Mouse (Mus musculus) frontal cortex, postnatal 36 days (tissue): ENCODE data around the gene Pgm2.

Experiments used
- DNase-seq, 2 experiments: peaks; one replicate each; pipeline ENCODE4 v3.0.0; 2022; ENCODE audit warnings: low spot score in 2 of 2

The Pgm2 gene

DNA sequence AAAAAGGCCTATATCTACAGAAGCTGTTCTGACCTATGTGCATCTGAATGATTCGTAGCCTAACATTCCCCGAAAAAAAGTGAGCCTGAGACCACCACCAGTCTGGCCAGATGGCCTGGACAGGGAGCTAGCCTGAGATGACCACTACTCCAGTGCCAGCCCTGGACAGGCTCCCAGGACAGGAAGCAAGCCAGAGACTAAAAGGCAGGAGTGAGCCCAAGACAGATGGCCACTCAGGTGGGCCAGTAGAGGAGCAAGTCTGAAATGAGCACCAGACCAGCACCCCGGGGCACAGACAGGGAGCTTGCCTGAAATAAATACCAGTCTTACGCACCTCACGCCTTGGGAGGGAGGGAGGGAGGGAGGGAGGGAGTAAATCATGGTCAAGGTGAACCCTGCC lies 51.6 kb downstream of the Pgm2 start:
- no peak for DNase-seq

DNA sequence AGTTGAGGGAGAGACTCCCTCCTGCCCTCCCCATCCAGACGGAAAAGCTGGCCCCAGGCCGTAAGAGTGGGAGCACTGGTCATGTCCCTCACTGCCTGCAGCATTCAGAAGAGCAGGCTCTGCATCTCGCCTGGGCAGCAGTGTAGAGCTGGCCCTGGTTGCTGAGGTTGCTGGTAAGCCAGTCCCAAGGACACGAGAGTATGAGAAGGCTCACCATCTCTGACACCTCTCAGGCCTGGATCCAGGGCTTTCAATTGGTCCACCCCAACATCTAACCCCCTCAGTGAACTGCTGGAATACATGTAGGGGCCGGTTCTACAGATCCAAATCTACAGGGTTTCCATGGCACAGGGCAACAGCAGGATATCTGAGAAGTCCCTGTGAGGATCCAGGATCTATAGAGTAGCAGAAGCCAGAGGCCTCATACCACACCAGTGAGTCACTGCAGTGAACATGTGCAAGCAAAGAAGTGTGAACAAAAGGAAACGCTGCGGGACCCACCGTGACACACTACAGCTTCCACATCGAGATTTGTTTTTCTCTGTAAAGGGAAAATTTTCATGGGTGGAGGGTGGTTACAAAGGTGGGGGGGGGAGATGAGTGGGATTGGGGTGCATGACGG lies 53.7 kb downstream of the Pgm2 start:
- no peak for DNase-seq

DNA sequence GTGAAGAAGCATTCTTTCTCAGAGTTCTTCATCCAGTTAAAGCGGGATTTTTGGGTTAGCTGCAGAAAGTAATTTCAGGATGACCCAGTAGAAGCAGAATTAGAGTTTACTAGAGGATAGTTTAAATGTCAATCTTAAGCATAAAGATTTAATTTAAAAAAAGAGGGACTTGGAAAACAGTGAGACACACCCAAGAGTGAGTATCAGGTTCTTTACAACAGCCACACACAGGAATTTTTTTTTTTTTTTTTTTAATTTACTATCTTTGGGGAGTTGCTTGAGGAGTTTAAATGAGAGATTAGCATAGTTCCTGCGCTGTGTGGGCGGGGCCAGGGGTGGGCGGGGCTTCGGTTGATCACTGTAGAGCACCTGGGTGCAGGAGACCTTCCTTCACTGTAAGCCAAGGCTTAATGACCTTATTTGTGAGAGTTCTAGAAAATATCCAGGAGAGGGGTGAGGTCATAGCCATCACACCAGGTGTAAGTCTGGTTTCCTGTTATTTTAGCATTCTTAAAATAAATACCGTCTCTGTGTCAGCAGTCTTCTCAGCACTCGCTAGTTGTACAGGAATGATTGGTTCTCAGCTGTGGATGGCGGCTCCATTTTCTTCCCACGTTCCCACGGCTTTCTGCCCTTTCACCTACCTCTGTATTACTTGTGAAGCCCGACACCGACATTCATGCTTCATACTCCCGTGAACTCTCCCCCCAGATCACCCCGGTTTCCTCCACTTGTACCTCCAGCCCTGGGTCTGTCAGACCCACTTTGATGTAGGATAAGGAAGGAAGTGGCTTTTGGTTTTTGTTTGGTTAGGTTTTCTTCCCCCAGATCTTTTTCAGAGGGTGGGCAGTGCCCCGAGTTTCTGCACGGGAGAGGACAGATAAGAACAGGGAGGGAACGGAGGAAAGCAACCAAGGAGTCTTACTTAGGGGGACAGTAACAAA lies 56.7 kb downstream of the Pgm2 start:
- DNase-seq = no peak

DNA sequence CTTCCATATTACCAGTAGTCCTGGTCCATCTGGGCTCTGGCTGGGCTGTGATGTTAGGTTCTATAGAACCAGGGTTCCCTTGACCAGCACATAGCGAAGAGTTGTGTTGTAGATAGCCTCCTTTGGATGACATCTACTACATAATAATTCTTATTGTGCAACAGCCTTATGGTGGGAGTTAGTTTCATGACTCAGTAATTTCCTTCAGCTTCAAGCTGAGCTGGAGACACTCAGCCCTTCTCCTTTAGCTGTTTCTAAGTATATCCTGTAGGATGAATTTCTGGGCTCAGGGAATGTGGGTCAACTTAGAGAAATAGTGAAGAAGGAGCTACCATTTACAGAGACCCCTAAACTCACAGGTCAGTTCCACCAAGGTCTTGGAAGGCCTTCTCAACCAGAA lies 60.6 kb downstream of the Pgm2 start:
- DNase-seq = peak; percentile 12 to 14

GRCm38 (mm10) chr5:64155861-64156550 lies 63.3 kb downstream of the Pgm2 start, which contains the start of gene Tbc1d1:
Gene Tbc1d1, plus strand, starts transcription at chr5:64156305.
- DNase-seq = peak; percentile 17 to 23

- no peak for DNase-seq
Observed at GRCm38 (mm10) chr5:64156579-64156978, 63.8 kb downstream of the Pgm2 start.

DNA sequence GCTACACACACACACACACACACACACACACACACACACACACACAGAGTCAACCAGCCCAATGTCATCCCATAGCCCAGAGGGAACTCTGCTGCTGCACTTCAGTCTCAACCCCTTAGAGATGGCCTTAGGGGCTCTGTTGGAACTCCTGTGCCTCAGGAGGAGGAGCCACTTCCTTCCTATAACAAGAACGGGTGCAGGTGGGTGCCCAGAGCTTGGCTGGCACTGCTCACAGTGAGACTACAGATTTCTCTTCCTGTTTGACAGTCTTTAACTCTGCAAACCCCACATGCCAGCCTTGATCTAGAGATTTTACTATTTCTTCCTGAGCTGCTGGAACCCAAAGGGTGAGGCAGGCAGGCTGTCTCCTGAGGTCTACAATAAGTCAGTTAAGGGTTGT lies 65.2 kb downstream of the Pgm2 start:
- no peak for DNase-seq

DNA sequence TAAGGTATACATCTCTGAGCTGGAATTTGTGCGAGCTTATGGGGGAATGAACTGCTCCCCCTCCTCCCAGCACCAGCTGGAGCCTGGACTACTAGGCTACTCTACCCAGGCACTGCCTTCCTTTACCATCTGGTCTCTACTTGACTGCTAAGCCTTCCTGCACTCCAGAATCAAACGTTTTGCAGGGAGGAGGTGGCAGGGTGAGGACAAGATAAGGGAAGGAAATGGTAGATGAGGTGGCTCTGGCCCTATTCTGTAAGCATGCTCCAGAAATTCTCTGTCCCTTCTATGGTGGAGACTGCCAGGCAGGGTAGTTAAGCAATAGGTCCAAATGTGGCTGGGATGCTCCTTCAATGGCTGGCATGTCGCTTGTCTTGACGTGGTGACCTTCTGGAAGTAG lies 65.8 kb downstream of the Pgm2 start:
- DNase-seq = no peak

GRCm38 (mm10) chr5:64159065-64159780 lies 66.5 kb downstream of the Pgm2 start:
- peak; percentile 54 to 68 for DNase-seq

- peak; percentile 71 to 72 for DNase-seq
Observed at GRCm38 (mm10) chr5:64159781-64160704, 67.3 kb downstream of the Pgm2 start.

GRCm38 (mm10) chr5:64160705-64161391 lies 68.1 kb downstream of the Pgm2 start:
- peak in 1 of 2 experiments; percentile 13 for DNase-seq

GRCm38 (mm10) chr5:64161917-64162316 lies 69.2 kb downstream of the Pgm2 start:
- DNase-seq = no peak

DNA sequence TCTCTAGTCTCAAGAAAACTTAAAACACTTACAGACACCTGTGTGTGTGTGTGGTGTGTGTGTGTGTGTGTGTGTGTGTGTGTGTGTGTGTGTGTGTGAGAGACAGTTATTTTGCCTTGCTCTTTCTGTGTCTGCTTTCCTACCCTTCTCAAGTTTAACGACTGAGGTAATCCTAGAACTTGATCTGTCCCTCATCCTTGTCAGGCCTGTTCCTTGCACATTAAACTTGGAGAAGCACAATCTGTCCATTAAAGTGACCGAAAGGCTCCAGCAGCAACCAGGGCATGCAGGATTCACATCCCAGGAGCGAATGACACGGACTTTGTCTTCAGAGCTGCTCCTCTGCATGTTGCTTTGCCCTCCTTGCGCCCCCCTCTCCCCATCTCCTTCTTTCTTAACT lies 69.8 kb downstream of the Pgm2 start:
- DNase-seq = no peak

DNA sequence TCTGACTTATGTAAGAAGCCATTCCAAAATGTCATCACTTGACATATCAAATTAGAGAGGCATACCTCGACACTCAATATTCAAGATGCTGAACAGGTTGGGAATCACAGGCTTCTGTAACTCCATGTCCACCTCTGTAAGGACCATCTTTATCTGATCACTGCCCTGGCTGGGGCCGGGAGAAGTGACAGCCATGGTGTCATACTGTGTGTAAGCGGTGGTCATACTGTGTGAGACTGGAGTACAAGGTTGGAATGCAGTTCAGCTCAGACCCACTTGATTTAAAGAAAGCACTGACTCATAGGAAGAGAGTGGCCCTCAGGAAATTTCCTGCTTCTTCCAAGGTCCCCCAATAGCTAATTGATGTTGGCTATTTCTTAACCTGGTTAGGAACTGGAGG lies 71.7 kb downstream of the Pgm2 start:
- no peak for DNase-seq

GRCm38 (mm10) chr5:64165826-64166225 lies 73.1 kb downstream of the Pgm2 start:
- DNase-seq = peak in 1 of 2 experiments; percentile 26

DNA sequence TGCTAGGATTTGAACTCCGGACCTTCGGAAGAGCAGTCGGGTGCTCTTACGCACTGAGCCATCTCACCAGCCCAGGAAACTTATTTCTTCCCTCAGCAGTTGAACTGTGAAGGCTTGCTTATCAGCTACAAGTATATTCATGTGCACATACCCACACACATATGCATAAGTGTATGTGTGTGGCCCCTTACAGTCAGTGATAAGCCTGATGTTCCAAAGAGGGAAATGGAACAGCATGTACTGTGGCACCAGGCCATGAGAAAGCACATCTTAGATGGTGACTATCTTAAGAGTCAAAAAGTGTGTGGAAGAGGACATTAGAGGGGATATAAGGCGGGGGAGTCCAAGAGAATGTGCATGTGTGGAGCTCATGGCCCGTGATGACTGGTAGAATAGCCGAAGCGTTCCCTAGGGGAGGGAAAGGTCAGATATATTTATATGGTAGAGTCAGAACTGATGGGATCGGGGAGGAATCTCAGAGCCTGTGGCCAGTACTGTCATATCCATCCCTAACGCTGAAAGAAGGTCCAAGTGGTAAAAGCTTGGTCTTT lies 76.3 kb downstream of the Pgm2 start:
- DNase-seq = no peak

DNA sequence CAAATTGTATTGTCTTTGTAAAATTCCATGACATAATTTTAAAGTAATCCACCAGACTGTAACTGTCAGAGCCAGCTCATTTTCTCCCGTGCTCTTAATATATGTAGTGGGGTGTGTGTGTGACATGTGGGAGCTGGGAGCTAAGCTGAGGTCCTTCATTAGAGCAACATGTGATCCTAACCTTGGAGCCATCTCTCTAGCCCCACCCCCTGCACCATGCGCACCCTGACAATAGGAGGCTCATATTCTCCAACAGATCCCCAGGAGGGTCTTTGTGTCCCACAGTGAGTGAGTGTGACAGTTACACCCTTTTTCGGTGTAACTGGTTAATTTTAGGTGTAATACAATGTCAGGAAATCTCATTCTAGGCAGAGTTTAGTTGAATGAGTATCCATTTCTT lies 80.1 kb downstream of the Pgm2 start:
- no peak for DNase-seq

DNA sequence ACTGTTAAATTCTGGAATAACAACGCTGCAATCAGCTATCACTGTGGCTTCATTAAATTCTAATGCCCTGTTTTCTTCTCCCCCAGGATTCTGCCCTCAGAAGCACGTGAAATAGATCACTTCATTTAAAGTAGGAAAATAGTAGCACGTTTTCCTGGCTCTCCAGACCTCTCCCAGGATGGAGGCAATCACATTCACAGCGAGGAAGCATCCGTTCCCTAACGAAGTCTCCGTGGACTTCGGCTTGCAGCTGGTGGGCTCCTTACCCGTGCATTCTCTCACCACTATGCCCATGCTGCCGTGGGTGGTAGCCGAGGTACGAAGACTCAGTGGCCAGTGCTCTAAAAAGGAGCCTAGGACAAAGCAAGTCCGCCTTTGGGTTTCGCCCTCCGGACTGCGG lies 80.6 kb downstream of the Pgm2 start:
- DNase-seq = no peak

GRCm38 (mm10) chr5:64174429-64174935 lies 81.7 kb downstream of the Pgm2 start:
- no peak for DNase-seq
